Mouse (Mus musculus) CH12.LX (cell line): Measurements from ENCODE around the gene Ncoa5.

Source experiments
- MAFK ChIP-seq: IDR thresholded peaks from 2 replicates; pipeline ENCODE4 v1.6.1; 2011; ENCODE audit warnings: low read length, improper control_type of control experiment; ENCODE audit not compliant: insufficient replicate concordance
- POLR2AphosphoS2 ChIP-seq: IDR thresholded peaks from 2 replicates; pipeline ENCODE4 v1.6.1; 2011; ENCODE audit warnings: low read depth, low read length, improper control_type of control experiment
- TCF12 ChIP-seq: IDR thresholded peaks from 2 replicates; pipeline ENCODE4 v1.6.1; 2014; ENCODE audit warnings: low read depth, mild to moderate bottlenecking, inconsistent platforms, low read length, improper control_type of control experiment

DNA sequence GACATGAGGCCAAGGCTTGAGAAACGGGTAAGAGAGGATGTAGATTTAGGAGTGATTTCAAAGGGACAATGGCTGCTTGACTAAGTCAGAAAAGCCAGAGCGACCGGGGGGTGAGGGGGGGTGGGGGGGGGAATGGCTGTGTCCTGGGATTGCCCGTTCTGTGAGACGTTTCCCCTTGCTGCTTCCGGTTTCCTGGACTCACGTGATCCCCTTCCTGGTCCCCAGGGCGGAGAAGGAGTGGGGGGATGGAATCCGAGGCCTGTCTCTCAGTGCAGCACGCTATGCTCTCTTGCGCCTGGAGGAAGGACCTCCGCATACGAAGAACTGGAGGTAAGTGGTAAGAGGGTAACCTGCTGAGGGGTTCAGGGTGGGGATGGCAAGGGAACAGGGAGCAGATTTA lies 45.9 kb downstream of the Ncoa5 start:
- TF ChIP-seq TCF12 (no peak), MAFK (no peak), POLR2AphosphoS2 (no peak)
